Mouse (Mus musculus) cerebellum, adult 9-11 months (tissue): Measurements from ENCODE around the gene Tbc1d10c.

Experiments used
- DNase-seq: peaks from one replicate; pipeline ENCODE4 v3.0.0; 2022

Tbc1d10c gene

DNA sequence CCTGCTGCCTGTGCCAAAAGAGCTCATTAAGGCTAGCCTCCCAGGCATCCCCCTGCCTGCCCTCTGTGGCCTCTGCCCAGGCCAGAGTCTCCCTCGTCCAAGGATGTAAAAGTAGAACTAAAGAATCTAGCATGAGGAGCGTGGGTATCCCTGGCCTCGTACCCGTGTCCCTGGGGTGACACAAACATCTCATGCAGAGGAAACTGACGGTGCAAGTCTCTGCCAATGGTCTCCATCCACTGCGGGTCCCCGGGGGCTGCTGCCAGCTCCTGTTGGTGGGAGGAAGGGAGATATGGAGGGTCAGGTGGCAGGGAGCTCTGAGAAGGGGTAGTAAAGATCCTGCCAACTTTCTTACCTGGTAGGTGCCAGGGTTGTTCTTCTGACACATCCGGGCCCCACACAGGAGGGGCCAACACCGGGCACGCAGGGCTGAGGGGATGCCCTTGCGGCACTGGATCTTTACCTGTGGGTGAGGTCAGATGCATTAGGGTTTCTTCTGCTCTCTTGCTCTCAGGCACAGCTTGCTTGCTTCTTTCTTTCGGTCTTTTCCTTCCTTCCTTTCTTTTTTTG is 1.9 kb downstream of the Tbc1d10c start:
- peak; percentile 42 for DNase-seq

- DNase-seq: no peak
Measured at GRCm38 (mm10) chr19:4187303-4187702, 3.8 kb downstream of the Tbc1d10c start.

DNA sequence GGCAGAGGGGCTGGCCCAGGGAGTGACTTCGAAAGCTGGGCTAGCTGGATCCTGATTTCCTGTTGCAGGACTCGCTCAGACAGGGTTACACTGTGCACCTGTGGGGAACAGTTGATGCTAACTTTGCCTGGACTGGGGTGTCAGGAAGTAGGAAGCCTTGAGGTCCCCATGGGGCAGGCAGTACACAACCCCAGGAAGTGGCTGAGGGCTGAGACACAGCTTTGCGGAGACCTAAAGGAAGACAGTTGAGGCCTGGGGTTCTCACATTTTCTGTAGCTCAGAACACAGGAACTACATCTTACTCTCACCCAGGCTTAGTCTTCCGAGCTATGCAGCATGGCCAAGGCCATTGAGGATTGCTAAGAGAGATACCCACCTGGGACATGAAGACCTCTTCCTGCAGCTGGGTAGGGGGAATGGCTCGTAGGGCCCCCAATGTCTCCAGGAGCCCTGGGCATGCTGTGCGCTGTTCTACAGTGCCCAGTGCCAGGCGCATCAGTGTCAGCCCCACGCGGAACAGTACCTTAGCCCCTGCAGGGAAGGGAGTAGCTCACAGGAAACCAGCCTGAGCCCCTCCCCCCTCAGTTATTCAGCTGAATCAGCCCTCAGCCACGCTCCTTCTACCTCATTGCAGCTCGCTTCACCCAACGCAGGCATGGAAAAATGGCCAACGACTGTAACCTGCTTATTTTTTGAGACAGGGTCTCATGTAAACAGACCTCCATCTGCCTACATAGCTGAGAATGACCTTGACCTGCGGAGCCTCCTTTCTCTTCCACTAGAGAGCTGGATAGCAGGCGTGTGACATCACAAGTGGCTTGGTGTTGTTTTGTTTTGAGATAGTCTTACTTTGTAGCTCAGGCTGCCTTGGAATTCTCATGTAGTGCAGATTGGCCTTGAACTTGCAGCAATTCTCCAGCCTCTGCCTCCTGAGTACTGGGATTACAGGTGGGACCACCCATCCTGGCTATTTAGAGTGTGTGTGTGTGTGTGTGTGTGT is 5.8 kb downstream of the Tbc1d10c start:
- DNase-seq: no peak

- peak; percentile 14 for DNase-seq
Measured at GRCm38 (mm10) chr19:4183689-4184088, 7.4 kb downstream of the Tbc1d10c start.

- peak; percentile 16 for DNase-seq
Measured at GRCm38 (mm10) chr19:4181892-4182291, 9.2 kb downstream of the Tbc1d10c start.

DNA sequence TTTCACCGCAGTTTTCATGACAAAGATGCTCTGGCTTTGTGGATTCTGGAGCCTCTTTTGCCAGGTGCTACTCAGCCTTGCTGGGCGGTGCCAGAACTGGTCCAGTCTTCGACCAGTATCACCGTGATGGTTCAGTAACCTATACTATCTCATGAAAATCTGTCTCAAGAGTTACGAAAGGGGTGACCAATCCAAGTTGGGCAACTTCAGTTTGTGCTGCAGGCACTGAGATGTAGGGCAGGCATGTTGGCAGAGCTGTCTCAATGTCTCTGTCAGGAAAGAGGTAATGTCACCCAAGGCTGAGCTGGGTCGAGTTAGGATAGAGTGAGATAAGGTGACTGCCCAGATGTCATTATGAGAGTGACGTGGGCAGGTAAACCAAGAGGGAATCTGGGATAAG is 10.7 kb downstream of the Tbc1d10c start:
- DNase-seq: no peak

DNA sequence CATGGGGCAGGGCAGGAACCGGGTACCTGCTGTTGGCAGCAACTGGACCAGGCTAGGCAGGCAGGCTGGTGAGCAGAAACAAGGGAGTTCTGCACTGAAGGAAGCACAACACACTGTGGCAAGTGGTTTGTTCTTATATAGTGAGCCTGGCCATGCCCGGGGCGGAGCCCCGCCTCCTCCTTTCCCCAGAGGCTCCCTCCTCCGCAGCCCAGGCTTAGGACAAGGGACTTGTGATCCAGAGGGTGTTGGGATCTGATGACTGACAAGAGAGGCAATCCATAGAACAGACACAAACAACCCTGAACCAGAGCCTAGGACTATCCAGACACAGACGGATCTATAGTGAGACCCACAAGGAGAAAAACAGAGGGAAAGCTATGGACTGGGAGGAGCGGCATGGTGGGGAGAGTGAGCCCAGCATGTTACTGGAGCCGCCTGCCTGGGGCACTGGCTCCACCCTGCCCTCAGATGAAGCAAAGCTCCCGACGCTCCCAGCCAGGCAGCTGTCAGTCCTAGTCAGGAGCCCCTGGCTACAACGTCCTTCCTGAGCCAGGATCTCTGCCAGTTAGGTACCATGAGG is 15.6 kb downstream of the Tbc1d10c start, which contains the start of gene Carns1:
Gene Carns1 (minus strand): TSS at position 112 of the 580 bp plus-strand sequence.
- no peak for DNase-seq

GRCm38 (mm10) chr19:4172925-4173324 is 18.2 kb downstream of the Tbc1d10c start:
- no peak for DNase-seq

DNA sequence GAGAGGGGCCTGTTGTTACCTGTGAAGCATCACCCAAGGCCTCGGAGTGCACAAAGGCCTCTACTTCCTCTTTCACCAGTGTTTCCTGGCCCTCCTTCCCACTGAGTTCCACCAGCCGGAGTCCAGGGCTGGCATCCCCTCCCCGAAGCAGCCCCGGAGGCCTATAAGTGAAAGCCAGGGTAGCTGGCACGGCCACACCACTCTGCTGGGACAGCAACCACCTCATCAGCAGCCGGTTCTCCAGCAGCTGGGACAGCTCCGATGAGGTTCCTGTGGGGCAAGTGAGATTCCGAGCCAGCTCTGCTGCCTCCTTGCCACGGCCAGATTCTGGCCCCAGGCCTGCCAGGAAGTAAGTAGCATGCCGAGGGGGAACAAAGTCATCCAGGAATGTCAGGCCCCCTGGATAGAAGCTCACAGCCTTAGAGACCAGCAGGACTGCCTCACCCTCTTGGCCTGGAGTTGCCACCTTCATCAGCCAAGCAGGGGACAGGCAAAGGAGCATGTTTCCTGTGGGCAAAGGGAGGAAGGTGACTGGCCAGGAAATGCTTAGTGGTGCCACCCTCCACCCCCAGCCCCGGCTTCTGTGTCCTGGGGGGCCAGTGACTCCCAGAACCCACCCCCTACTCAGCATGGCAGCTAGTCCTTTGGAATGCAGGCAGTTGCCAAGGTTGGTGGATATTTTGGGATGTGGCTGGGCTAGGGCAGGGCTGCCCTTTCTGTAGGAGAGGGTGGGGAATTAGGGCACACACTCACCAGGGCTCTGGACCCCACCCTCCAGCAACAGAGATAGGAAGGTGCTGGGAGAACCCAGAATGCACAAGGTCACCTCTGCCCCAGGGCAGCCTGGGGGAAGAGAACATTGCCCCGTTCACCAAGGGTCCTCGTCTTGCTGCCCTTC is 19.4 kb downstream of the Tbc1d10c start:
- DNase-seq: peak; percentile 52

DNA sequence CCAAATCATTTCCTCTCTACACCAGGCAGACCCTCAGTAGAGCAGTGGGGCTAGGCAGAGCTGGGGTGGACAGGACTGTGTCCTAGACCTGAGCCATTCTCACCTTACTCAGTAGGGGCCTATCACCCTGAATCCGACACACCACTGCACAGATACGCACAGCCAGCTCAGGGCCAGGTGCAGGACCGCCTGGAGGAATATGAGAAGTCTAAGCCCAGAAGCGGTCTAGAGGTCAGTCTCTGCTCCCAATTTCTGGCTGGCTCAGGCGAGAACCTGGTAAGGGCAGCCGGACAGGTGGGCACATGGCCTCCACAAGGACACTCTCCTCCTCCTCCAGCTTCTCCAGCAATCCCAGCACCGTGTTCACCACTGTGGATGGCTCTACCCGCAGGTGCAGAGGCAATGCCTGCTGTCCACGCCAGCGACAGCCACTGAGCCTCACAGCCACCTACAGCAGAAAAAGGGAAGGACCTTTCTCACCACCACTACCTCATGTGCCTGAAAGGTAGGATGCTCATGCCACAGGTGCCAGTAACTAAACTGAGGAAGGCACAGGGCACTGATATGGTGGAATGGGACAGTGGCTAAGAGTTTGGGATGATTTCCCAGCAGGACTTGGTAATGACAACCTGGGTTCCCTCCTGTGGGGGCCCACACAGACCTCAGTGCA is 20.2 kb downstream of the Tbc1d10c start:
- peak; percentile 50 for DNase-seq

- DNase-seq: peak; percentile 80
Measured at GRCm38 (mm10) chr19:4169810-4170209, 21.3 kb downstream of the Tbc1d10c start.

GRCm38 (mm10) chr19:4169378-4169784 is 21.7 kb downstream of the Tbc1d10c start:
- DNase-seq: peak; percentile 99

- DNase-seq: peak; percentile 42
Measured at GRCm38 (mm10) chr19:4166678-4167476, 24.2 kb downstream of the Tbc1d10c start.

DNA sequence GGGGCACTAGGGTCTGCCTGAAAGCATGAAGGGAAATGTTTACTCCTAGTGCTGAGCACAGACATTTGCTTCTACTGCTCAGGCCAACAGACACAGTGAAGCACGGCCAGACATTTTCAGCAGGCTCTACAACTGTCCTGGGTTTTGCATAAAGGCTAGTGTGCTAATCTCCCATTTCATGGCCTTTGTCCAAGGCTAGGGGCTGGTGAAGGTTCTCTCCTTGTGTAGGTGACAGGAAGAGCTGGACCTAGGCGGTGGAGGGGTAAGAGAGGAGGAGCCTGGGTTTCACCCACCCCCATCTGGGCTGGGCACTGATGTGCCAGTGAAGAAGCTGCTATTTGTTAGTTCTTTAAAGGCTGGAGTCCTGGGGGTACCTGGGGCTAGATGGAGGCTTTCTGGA is 26.4 kb downstream of the Tbc1d10c start:
- DNase-seq: peak; percentile 62

DNA sequence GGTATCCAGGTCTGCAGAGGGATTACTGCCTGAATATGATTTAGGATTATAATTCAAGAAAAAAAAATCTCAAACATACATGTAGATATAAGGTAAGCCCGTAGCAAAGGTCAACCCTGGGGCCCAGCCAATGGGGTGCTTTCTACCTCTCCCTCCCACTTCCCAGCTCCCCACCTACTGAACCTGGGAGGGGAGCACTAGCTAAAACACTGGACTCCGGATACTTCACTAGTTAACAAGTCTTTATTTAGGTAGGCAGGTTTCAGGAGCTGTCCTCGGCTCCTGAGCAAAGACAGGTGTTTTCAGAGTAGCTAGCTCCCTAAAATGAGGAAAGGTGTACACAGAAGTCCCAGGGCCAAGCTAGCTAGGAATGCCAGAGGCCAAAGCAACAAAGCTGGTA is 27.0 kb downstream of the Tbc1d10c start:
- DNase-seq: peak; percentile 41

GRCm38 (mm10) chr19:4163543-4163887 is 27.6 kb downstream of the Tbc1d10c start:
- no peak for DNase-seq

GRCm38 (mm10) chr19:4162646-4163542 is 28.2 kb downstream of the Tbc1d10c start, which contains the start of gene Rps6kb2:
Gene Rps6kb2, minus strand, starts transcription at chr19:4163354.
- peak; percentile 97 for DNase-seq

GRCm38 (mm10) chr19:4159049-4159448 is 32.0 kb downstream of the Tbc1d10c start:
- peak; percentile 34 for DNase-seq

GRCm38 (mm10) chr19:4156771-4157170 is 34.3 kb downstream of the Tbc1d10c start:
- DNase-seq: peak; percentile 41

- DNase-seq: peak; percentile 60
Measured at GRCm38 (mm10) chr19:4156073-4156579, 35.0 kb downstream of the Tbc1d10c start.
